Mouse (Mus musculus): ENCODE data around the gene Rhobtb1. TPM values are rescaled to one million over a fixed set of nuclear protein-coding genes. Genes with fewer than 3 reads are reported as not detected.

The Rhobtb1 gene
- total RNA-seq, 2 experiments from 2014 or later, result 18.5 to 18.8 TPM

GRCm38 (mm10) chr10:69271436-69271835, 120.2 kb downstream of the Rhobtb1 start:
- DNase-seq (ENCODE audit: low spot score in 2 of 2), result no peak

GRCm38 (mm10) chr10:69274275-69274674, 123.0 kb downstream of the Rhobtb1 start:
- DNase-seq (ENCODE audit: low spot score in 2 of 2), result no peak

- no peak for DNase-seq (ENCODE audit: low spot score in 2 of 2)
Observed at GRCm38 (mm10) chr10:69274705-69275104, 123.5 kb downstream of the Rhobtb1 start.

GRCm38 (mm10) chr10:69275811-69276775, 124.9 kb downstream of the Rhobtb1 start:
- no peak for DNase-seq (ENCODE audit: low spot score in 2 of 2)

GRCm38 (mm10) chr10:69276920-69277435, 125.7 kb downstream of the Rhobtb1 start:
- DNase-seq (ENCODE audit: low spot score in 2 of 2), result no peak

- DNase-seq (ENCODE audit: low spot score in 2 of 2), result no peak
Observed at GRCm38 (mm10) chr10:69278764-69279606, 127.8 kb downstream of the Rhobtb1 start.

- DNase-seq (ENCODE audit: low spot score in 2 of 2), result no peak
Observed at GRCm38 (mm10) chr10:69279607-69279978, 128.4 kb downstream of the Rhobtb1 start.

GRCm38 (mm10) chr10:69286939-69287338, 135.7 kb downstream of the Rhobtb1 start:
- DNase-seq (ENCODE audit: low spot score in 2 of 2), result no peak

- DNase-seq (ENCODE audit: low spot score in 2 of 2), result no peak
Observed at GRCm38 (mm10) chr10:69288086-69288485, 136.9 kb downstream of the Rhobtb1 start.

- DNase-seq (ENCODE audit: low spot score in 2 of 2), result no peak
Observed at GRCm38 (mm10) chr10:69288720-69289119, 137.5 kb downstream of the Rhobtb1 start.

GRCm38 (mm10) chr10:69290736-69291135, 139.5 kb downstream of the Rhobtb1 start:
- DNase-seq (ENCODE audit: low spot score in 2 of 2), result no peak

- DNase-seq (ENCODE audit: low spot score in 2 of 2), result no peak
Observed at GRCm38 (mm10) chr10:69295919-69296318, 144.7 kb downstream of the Rhobtb1 start.

- DNase-seq (ENCODE audit: low spot score in 2 of 2), result no peak
Observed at GRCm38 (mm10) chr10:69299985-69300384, 148.8 kb downstream of the Rhobtb1 start.

GRCm38 (mm10) chr10:69302667-69303066, 151.4 kb downstream of the Rhobtb1 start:
- no peak for DNase-seq (ENCODE audit: low spot score in 2 of 2)

GRCm38 (mm10) chr10:69304819-69305218, 153.6 kb downstream of the Rhobtb1 start:
- no peak for DNase-seq (ENCODE audit: low spot score in 2 of 2)

GRCm38 (mm10) chr10:69305600-69305999, 154.4 kb downstream of the Rhobtb1 start:
- DNase-seq (ENCODE audit: low spot score in 2 of 2), result no peak

GRCm38 (mm10) chr10:69306205-69306604, 155.0 kb downstream of the Rhobtb1 start:
- DNase-seq (ENCODE audit: low spot score in 2 of 2), result peak; percentile 27 to 36

GRCm38 (mm10) chr10:69307067-69307466, 155.8 kb downstream of the Rhobtb1 start:
- peak in 1 of 2 experiments; percentile 43 for DNase-seq (ENCODE audit: low spot score in 2 of 2)

- no peak for DNase-seq (ENCODE audit: low spot score in 2 of 2)
Observed at GRCm38 (mm10) chr10:69309109-69309508, 157.9 kb downstream of the Rhobtb1 start.

GRCm38 (mm10) chr10:69311867-69312266, 160.6 kb downstream of the Rhobtb1 start:
- no peak for DNase-seq (ENCODE audit: low spot score in 2 of 2)

- no peak for DNase-seq (ENCODE audit: low spot score in 2 of 2)
Observed at GRCm38 (mm10) chr10:69313944-69314343, 162.7 kb downstream of the Rhobtb1 start.

- no peak for DNase-seq (ENCODE audit: low spot score in 2 of 2)
Observed at GRCm38 (mm10) chr10:69318514-69318913, 167.3 kb downstream of the Rhobtb1 start.
